Mouse (Mus musculus): ENCODE measurements at regions not wholly inside any gene's neighbourhood (a gene's known extent, or its start where the extent isn't known, plus 50 kb on each side); places are given as distances from the start of the nearest gene placed in this dataset.

- TF ChIP-seq CTCF (IDR thresholded peaks at IDR 0.05) (no peak), EP300 (IDR thresholded peaks at IDR 0.05) (no peak)
Observed at GRCm38 (mm10) chr1:60650158-60650557, 66.4 kb upstream of the Cd28 start.
